Mouse (Mus musculus) CH12.LX (cell line): ENCODE measurements around the gene Lgi1.

Experiments used
- BHLHE40 ChIP-seq: IDR thresholded peaks from 2 replicates; pipeline ENCODE4 v1.6.1; 2011; ENCODE audit warnings: mild to moderate bottlenecking, low read depth, low read length, improper control_type of control experiment
- CTCF ChIP-seq, 2 experiments: IDR thresholded peaks in 1 of 2; conservative IDR thresholded peaks in 1 of 2; 2 replicates each; pipeline ENCODE4 v1.5.1; 2011 to 2012; ENCODE audit warnings: low read depth in 2 of 2, low read length in 2 of 2, improper control_type of control experiment in 1 of 2, inconsistent platforms in 1 of 2, mild to moderate bottlenecking in 1 of 2, moderate library complexity in 1 of 2
- EP300 ChIP-seq: IDR thresholded peaks from 2 replicates; pipeline ENCODE4 v1.6.1; 2011; ENCODE audit warnings: low read length, improper control_type of control experiment
- JUND ChIP-seq: conservative IDR thresholded peaks from 2 replicates; pipeline ENCODE4 v1.6.1; 2011; ENCODE audit warnings: low read depth, low read length, improper control_type of control experiment
- RAD21 ChIP-seq: IDR thresholded peaks from 2 replicates; pipeline ENCODE4 v1.6.1; 2011; ENCODE audit warnings: low read depth, mild to moderate bottlenecking, low read length, improper control_type of control experiment, moderate library complexity

DNA sequence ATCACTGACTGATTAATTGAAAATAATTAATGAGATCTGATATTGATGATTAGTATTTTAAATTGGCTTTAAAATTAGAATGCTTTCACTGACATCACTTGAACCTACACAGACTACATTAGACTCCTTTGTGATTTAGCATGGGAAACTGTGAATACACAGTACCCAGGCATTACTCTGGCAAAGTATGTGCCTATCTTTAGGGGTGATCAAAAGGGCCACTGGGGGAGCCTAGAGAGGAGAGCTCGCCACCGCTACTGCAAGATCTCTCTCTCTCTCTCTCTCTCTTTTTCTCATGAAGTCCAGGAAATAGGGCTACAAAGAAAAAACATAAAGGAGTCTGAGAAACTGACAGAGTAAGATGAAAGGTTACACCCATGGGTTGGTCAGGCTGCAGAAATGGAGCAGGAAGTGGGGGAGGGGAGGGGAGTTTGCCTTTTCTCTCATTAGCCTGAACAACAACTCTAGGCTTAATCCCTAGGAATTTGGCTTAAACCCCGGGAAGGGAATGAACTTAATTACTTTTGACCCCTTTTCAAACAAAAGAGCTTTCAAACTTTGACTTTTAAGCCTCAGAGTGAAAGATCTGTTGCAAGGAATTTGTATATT is 33.8 kb downstream of the Lgi1 start:
- TF ChIP-seq CTCF (conservative IDR thresholded peaks at IDR 0.05 in 1 of 2, IDR thresholded peaks at IDR 0.05 in 1 of 2; ENCODE audit: low read depth in 2 of 2, low read length in 2 of 2) (no peak), EP300 (no peak), BHLHE40 (no peak), RAD21 (no peak), JUND (no peak)
